Mouse (Mus musculus) gastrocnemius, postnatal 25 days (tissue): Measurements from ENCODE around the gene Arl8b. TPM values are rescaled to one million over a fixed set of nuclear protein-coding genes. Genes with fewer than 3 reads are reported as not detected.
A peak's percentile ranks its signal among the peaks of the same experiment; 100 is the strongest.

Source experiments
- DNase-seq: peaks from one replicate; pipeline ENCODE4 v3.0.0; 2022
- long read RNA-seq, 2 experiments: library from polyadenylated mRNA; stranded (forward); transcript quantifications; one replicate each; pipeline ENCODE4 v2.0.0; 2021
- total RNA-seq, 2 experiments: library from RNA; stranded (reverse); gene quantifications; 1 replicate in 1 of 2; 2 replicates in 1 of 2; pipeline ENCODE4 v1.2.3; 2021

The Arl8b gene
- total RNA-seq, result 10 to 100 TPM; 89.1 to 93.3 TPM
- long read RNA-seq, experiment 1, full-length matches to known transcripts, result 62 of 91 reads
- long read RNA-seq, experiment 1, partial matches to known transcripts, result 26 of 91 reads
- long read RNA-seq, experiment 1, other reads (novel, unspliced or antisense), result 3 of 91 reads
- long read RNA-seq, experiment 2, full-length matches to known transcripts, result 82 of 96 reads
- long read RNA-seq, experiment 2, partial matches to known transcripts, result 0 of 96 reads
- long read RNA-seq, experiment 2, other reads (novel, unspliced or antisense), result 14 of 96 reads

- peak; percentile 95 for DNase-seq
These were observed at the start of gene Arl8b for GRCm38 (mm10) chr6:108782526-108783183. TSS of gene Arl8b (plus strand) at chr6:108783099.

GRCm38 (mm10) chr6:108735910-108736750 is 46.8 kb upstream of the Arl8b start:
- no peak for DNase-seq

- DNase-seq, result no peak
These were observed 44.3 kb upstream of the Arl8b start for GRCm38 (mm10) chr6:108738463-108739203.

- DNase-seq, result no peak
These were observed 42.3 kb upstream of the Arl8b start for GRCm38 (mm10) chr6:108740579-108740978.

GRCm38 (mm10) chr6:108743730-108744129 is 39.2 kb upstream of the Arl8b start:
- no peak for DNase-seq

GRCm38 (mm10) chr6:108751324-108751723 is 31.6 kb upstream of the Arl8b start:
- no peak for DNase-seq

GRCm38 (mm10) chr6:108752395-108752794 is 30.5 kb upstream of the Arl8b start:
- DNase-seq, result no peak

GRCm38 (mm10) chr6:108753536-108753935 is 29.4 kb upstream of the Arl8b start:
- DNase-seq, result no peak

- DNase-seq, result no peak
These were observed 28.5 kb upstream of the Arl8b start for GRCm38 (mm10) chr6:108754376-108754775.

- DNase-seq, result no peak
These were observed 27.0 kb upstream of the Arl8b start for GRCm38 (mm10) chr6:108755936-108756335.

- no peak for DNase-seq
These were observed 23.8 kb upstream of the Arl8b start for GRCm38 (mm10) chr6:108758997-108759697.

- DNase-seq, result peak; percentile 15
These were observed 23.2 kb upstream of the Arl8b start for GRCm38 (mm10) chr6:108759698-108760039.

GRCm38 (mm10) chr6:108770880-108771279 is 12.0 kb upstream of the Arl8b start:
- DNase-seq, result no peak

GRCm38 (mm10) chr6:108772913-108773312 is 10.0 kb upstream of the Arl8b start:
- peak; percentile 61 for DNase-seq

GRCm38 (mm10) chr6:108773480-108773879 is 9.4 kb upstream of the Arl8b start:
- no peak for DNase-seq

- DNase-seq, result no peak
These were observed 6.6 kb upstream of the Arl8b start for GRCm38 (mm10) chr6:108776274-108776673.

GRCm38 (mm10) chr6:108777560-108778287 is 5.2 kb upstream of the Arl8b start:
- no peak for DNase-seq

- no peak for DNase-seq
These were observed 4.5 kb upstream of the Arl8b start for GRCm38 (mm10) chr6:108778399-108778798.

- DNase-seq, result no peak
These were observed 1.0 kb upstream of the Arl8b start for GRCm38 (mm10) chr6:108781865-108782264.

GRCm38 (mm10) chr6:108783184-108783881 is 434 bp downstream of the Arl8b start:
- DNase-seq, result no peak
